Mouse (Mus musculus) limb, embryonic 11.5 days (tissue): ENCODE data around the gene Plekhg2. TPM values are rescaled to one million over a fixed set of nuclear protein-coding genes. Genes with fewer than 3 reads are reported as not detected.

ENCODE experiments used
- ATAC-seq: fragments of 200-750 bp; cut with Nextera tagmentation; 2 replicates; pipeline ENCODE4 v1.8.0; 2017; ENCODE audit warnings: low read depth; ENCODE audit not compliant: insufficient number of reproducible peaks, low FRiP score, low TSS enrichment
- DNase-seq: peaks from one replicate; pipeline ENCODE4 v3.0.0-alpha.2; 2015; ENCODE audit warnings: low spot score
- H3K27ac ChIP-seq: fragments of 300-500 bp; sonication (generic); replicated peaks from 2 replicates; pipeline ENCODE4 v1.5.1; 2014; ENCODE audit warnings: low read depth, mild to moderate bottlenecking, low read length
- H3K27me3 ChIP-seq: fragments of 300-500 bp; sonication (generic); 2 replicates; pipeline ENCODE4 v1.6.1; 2014; ENCODE audit warnings: mild to moderate bottlenecking, low read length, mixed read lengths; ENCODE audit not compliant: control insufficient read depth, insufficient read depth
- H3K36me3 ChIP-seq: fragments of 300-500 bp; sonication (generic); 2 replicates; pipeline ENCODE4 v1.6.1; 2014; ENCODE audit warnings: mild to moderate bottlenecking, low read length, moderate library complexity, mixed read lengths; ENCODE audit not compliant: control insufficient read depth, insufficient read depth
- H3K4me1 ChIP-seq: fragments of 300-500 bp; sonication (generic); 2 replicates; pipeline ENCODE4 v1.6.1; 2014; ENCODE audit warnings: low read length, mixed read lengths; ENCODE audit not compliant: control insufficient read depth, insufficient read depth
- H3K4me2 ChIP-seq: fragments of 300-500 bp; sonication (generic); 2 replicates; pipeline ENCODE4 v1.6.1; 2014; ENCODE audit warnings: low read depth, mild to moderate bottlenecking, moderate library complexity; ENCODE audit not compliant: severe bottlenecking
- H3K4me3 ChIP-seq: fragments of 300-500 bp; sonication (generic); 2 replicates; pipeline ENCODE4 v1.5.1; 2014; ENCODE audit warnings: low read depth, low read length
- H3K9ac ChIP-seq: fragments of 300-500 bp; sonication (generic); 2 replicates; pipeline ENCODE4 v1.6.1; 2014; ENCODE audit warnings: mild to moderate bottlenecking, low read length
- H3K9me3 ChIP-seq: fragments of 300-500 bp; sonication (generic); 2 replicates; pipeline ENCODE4 v1.6.1; 2016; ENCODE audit warnings: low read length; ENCODE audit not compliant: control insufficient read depth
- WGBS: fragments of 180-500 bp; shearing (Covaris S2); extraction: QIAGEN DNeasy Blood & Tissue Kit; methylation state at CpG from one replicate; pipeline ENCODE4 v1.1.7; 2014; 5-methylcytosine and 5-hydroxymethylcytosine counted together
- polyA plus RNA-seq: library from polyadenylated mRNA; unstranded; fragments of >200 nt; fragmentation: Nextera tagmentation; extraction: Ambion mirVana; gene quantifications from 2 replicates; pipeline ENCODE4 v1.2.1, GENCODE M21; 2014

Plekhg2 gene
- polyA plus RNA-seq, 1 experiment from 2014 or later, result 73.2 TPM

- WGBS, result 88% methylated on average over 3 of the region's 3 CpGs
- peaks cover 26% of the 10 kb centered on the region for H3K36me3 ChIP-seq
- H3K9me3 ChIP-seq, result no peaks in the 10 kb centered on the region
- no peak overlapping the region for H3K9ac ChIP-seq
- peaks cover 14% of the 10 kb centered on the region for H3K4me1 ChIP-seq
- no peak overlapping the region for H3K4me3 ChIP-seq
- no peaks in the 10 kb centered on the region for H3K27me3 ChIP-seq
- no peak overlapping the region for H3K4me2 ChIP-seq
- no peak for DNase-seq
- no peak overlapping the region for H3K27ac ChIP-seq
- ATAC-seq, result no peak
These were observed 17.2 kb downstream of the Plekhg2 start for GRCm38 (mm10) chr7:28355221-28355620.

- H3K4me3 ChIP-seq, result no peak overlapping the region
- DNase-seq (no peak), ATAC-seq (no peak)
- H3K36me3 ChIP-seq, result peaks cover 20% of the 10 kb centered on the region
- WGBS, result 89% methylated on average over 3 of the region's 3 CpGs
- H3K9me3 ChIP-seq, result no peaks in the 10 kb centered on the region
- no peak overlapping the region for H3K27ac ChIP-seq
- no peaks in the 10 kb centered on the region for H3K27me3 ChIP-seq
- peaks cover 19% of the 10 kb centered on the region for H3K4me1 ChIP-seq
- H3K4me2 ChIP-seq, result no peak overlapping the region
- no peak overlapping the region for H3K9ac ChIP-seq
These were observed 17.8 kb downstream of the Plekhg2 start for GRCm38 (mm10) chr7:28354596-28354995.

GRCm38 (mm10) chr7:28354113-28354581, 18.3 kb downstream of the Plekhg2 start:
- 86% methylated on average over 3 of the region's 3 CpGs for WGBS
- Histone ChIP-seq H3K4me1 (peaks cover 20% of the 10 kb centered on the region), H3K27me3 (no peaks in the 10 kb centered on the region), H3K9ac (no peak overlapping the region), H3K9me3 (no peaks in the 10 kb centered on the region), H3K4me3 (no peak overlapping the region), H3K36me3 (peaks cover 17% of the 10 kb centered on the region), H3K4me2 (no peak overlapping the region), H3K27ac (no peak overlapping the region)
- ATAC-seq, result no peak
- no peak for DNase-seq

GRCm38 (mm10) chr7:28353267-28353666, 19.1 kb downstream of the Plekhg2 start:
- H3K36me3 ChIP-seq, result peaks cover 15% of the 10 kb centered on the region
- no peak overlapping the region for H3K4me3 ChIP-seq
- H3K27ac ChIP-seq, result no peak overlapping the region
- DNase-seq (no peak), ATAC-seq (no peak)
- 95% methylated on average over 2 of the region's 2 CpGs for WGBS
- no peak overlapping the region for H3K9ac ChIP-seq
- no peaks in the 10 kb centered on the region for H3K9me3 ChIP-seq
- peaks cover 20% of the 10 kb centered on the region for H3K4me1 ChIP-seq
- H3K27me3 ChIP-seq, result no peaks in the 10 kb centered on the region
- no peak overlapping the region for H3K4me2 ChIP-seq

GRCm38 (mm10) chr7:28351676-28352191, 20.7 kb downstream of the Plekhg2 start:
- Histone ChIP-seq H3K36me3 (peaks cover 15% of the 10 kb centered on the region), H3K27ac (no peak overlapping the region), H3K4me2 (peak overlapping the region; percentile 86), H3K4me3 (peak overlapping the region; percentile 91), H3K9me3 (no peaks in the 10 kb centered on the region), H3K9ac (peak overlapping the region; percentile 96), H3K4me1 (peaks cover 11% of the 10 kb centered on the region), H3K27me3 (no peaks in the 10 kb centered on the region)
- no peak for ATAC-seq
- 39% methylated on average over 4 of the region's 4 CpGs for WGBS
- no peak for DNase-seq

GRCm38 (mm10) chr7:28350155-28350883, 22.1 kb downstream of the Plekhg2 start, which contains the start of gene Rps16:
Gene Rps16, plus strand, starts transcription at chr7:28350652.
- H3K27ac ChIP-seq, result peak within 1 kb of the TSS; percentile 83
- H3K9ac ChIP-seq, result peak within 1 kb of the TSS; percentile 96
- DNase-seq (peak; percentile 99), ATAC-seq (peak; percentile 91)
- peaks cover 11% of the 10 kb centered on the region for H3K4me1 ChIP-seq
- H3K4me3 ChIP-seq, result peak within 1 kb of the TSS; percentile 91
- no peaks in the 10 kb centered on the region for H3K9me3 ChIP-seq
- WGBS, result under 1% methylated on average over 47 of the region's 50 CpGs
- H3K36me3 ChIP-seq, result peaks cover 15% of the 10 kb centered on the region
- peak within 1 kb of the TSS; percentile 86 for H3K4me2 ChIP-seq
- H3K27me3 ChIP-seq, result no peaks in the 10 kb centered on the region

GRCm38 (mm10) chr7:28348601-28349000, 23.8 kb downstream of the Plekhg2 start:
- no peaks in the 10 kb centered on the region for H3K27me3 ChIP-seq
- WGBS, result 86% methylated on average over 7 of the region's 7 CpGs
- DNase-seq, result no peak
- no peak for ATAC-seq
- no peak overlapping the region for H3K27ac ChIP-seq
- H3K4me2 ChIP-seq, result no peak overlapping the region
- peaks cover 11% of the 10 kb centered on the region for H3K4me1 ChIP-seq
- H3K9me3 ChIP-seq, result no peaks in the 10 kb centered on the region
- H3K36me3 ChIP-seq, result peaks cover 6% of the 10 kb centered on the region
- H3K9ac ChIP-seq, result no peak overlapping the region
- H3K4me3 ChIP-seq, result no peak overlapping the region

GRCm38 (mm10) chr7:28347746-28348145, 24.7 kb downstream of the Plekhg2 start:
- no peak overlapping the region for H3K4me3 ChIP-seq
- 88% methylated on average over 3 of the region's 3 CpGs for WGBS
- peaks cover 3% of the 10 kb centered on the region; the same call in 1 of the 2 replicates for H3K36me3 ChIP-seq
- no peak overlapping the region for H3K4me2 ChIP-seq
- no peaks in the 10 kb centered on the region for H3K27me3 ChIP-seq
- H3K9ac ChIP-seq, result no peak overlapping the region
- H3K4me1 ChIP-seq, result peaks cover 11% of the 10 kb centered on the region
- no peak for DNase-seq
- no peak for ATAC-seq
- no peak overlapping the region for H3K27ac ChIP-seq
- H3K9me3 ChIP-seq, result no peaks in the 10 kb centered on the region
